Mouse (Mus musculus): ENCODE results near the gene Rftn1. TPM values are rescaled to one million over a fixed set of nuclear protein-coding genes. Genes with fewer than 3 reads are reported as not detected.

Gene Rftn1
- polyA plus RNA-seq, 1 experiment: 67.4 TPM

DNA sequence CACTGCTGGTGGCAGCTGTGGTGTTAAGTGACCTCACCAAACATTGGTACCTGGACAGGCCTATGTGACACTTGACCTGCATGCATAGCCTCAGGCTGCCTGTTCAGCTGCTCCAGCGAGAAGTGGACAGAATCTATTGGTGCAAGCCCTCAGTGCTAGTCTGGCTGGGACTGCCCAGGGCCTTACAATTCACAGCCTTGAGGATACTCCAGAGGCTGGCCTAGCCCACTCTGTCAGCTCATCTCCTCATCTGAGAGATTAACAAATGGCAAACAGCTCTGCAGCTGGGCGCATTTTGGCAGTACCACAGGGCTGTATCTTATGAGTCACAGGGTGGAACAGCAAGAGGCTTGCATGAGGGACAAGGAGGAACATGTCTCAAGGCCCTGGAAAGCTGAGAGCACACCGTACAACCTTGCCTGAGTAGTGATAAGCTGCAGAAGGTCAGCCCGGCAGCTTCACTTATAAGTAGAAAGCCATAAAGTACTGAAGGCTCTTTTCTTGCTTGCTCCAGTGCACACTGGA is 210.7 kb downstream of the Rftn1 start:
- Histone ChIP-seq H3K27me3 (ENCODE audit: control insufficient read depth, insufficient read depth, low read length) (no peaks in the 10 kb centered on the region), H3K4me3 (ENCODE audit: extremely low read depth, insufficient read depth, insufficient read length) (no peak overlapping the region), H3K36me3 (ENCODE audit: control insufficient read depth, insufficient read depth, low read length) (no peaks in the 10 kb centered on the region), H3K27ac (ENCODE audit: insufficient read depth, low read length) (no peak overlapping the region), H3K4me1 (ENCODE audit: control insufficient read depth, insufficient read depth, insufficient read length) (no peaks in the 10 kb centered on the region)
- TF ChIP-seq POLR2A (IDR thresholded peaks at IDR 0.05; ENCODE audit: low read depth, low read length) (no peak), CTCF (IDR thresholded peaks at IDR 0.05; ENCODE audit: extremely low read depth, insufficient read depth, insufficient read length, insufficient replicate concordance) (no peak)
- WGBS: 95% methylated on average over 4 of the region's 4 CpGs
- DNase-seq (ENCODE audit: low read depth in 1 of 2, low spot score in 2 of 2): no peak

DNA sequence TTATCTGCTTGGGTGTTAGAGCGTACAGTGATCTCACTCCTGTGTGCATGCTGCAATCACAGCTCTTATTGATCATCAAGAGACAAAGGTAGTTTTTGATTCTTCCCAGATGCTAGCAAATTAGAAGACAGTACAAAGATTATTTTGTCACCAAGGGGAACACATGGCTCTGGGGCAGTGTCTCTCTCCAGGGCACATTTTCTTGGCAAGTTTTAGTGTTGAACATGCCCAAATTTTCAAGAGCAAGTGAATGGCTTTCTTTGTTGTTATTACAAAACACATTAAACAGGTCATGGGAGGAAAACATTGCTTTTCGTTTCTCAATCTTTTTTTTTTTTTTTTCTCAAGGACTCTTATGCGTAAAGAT is 213.1 kb downstream of the Rftn1 start:
- Histone ChIP-seq H3K36me3 (ENCODE audit: control insufficient read depth, insufficient read depth, low read length) (no peaks in the 10 kb centered on the region), H3K4me3 (ENCODE audit: extremely low read depth, insufficient read depth, insufficient read length) (no peak overlapping the region), H3K27me3 (ENCODE audit: control insufficient read depth, insufficient read depth, low read length) (no peaks in the 10 kb centered on the region), H3K4me1 (ENCODE audit: control insufficient read depth, insufficient read depth, insufficient read length) (no peaks in the 10 kb centered on the region), H3K27ac (ENCODE audit: insufficient read depth, low read length) (no peak overlapping the region)
- TF ChIP-seq CTCF (IDR thresholded peaks at IDR 0.05; ENCODE audit: extremely low read depth, insufficient read depth, insufficient read length, insufficient replicate concordance) (no peak), POLR2A (IDR thresholded peaks at IDR 0.05; ENCODE audit: low read depth, low read length) (no peak)
- WGBS: 83% methylated on average over 3 of the region's 3 CpGs
- no peak for DNase-seq (ENCODE audit: low read depth in 1 of 2, low spot score in 2 of 2)

DNA sequence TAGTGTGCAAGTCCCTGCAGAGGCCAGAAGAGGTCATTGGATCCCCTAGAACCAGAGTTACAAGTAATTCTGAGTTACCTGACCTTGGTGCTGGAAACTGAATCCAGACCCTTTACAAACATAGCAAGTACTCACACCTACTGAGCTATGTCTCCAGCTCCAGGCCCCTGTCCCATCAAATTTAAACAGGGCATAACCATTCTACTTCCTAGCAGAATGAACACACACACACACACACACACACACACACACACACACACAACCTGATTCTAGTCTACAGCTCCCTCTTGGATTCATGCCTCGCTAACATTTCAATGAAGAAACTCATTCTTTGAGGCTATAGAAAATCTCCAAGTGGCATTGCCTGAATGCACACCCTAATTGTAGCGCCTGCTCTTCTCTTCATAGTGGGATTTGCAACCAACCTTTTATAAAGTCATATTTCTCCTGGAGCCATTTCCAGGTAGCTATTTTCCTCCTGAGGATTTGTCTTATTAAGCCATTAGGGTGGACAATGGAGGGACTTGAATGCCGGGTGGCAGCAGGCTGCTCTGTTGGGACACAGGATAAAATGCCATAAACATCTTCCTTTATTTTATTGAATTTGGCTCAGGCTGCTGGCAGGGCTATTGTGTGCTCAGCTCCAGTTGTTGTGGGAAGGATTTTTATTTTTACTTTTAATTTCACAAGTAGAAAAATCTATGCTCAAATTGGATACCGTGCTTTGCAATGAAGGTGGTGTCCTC is 213.6 kb downstream of the Rftn1 start:
- TF ChIP-seq CTCF (IDR thresholded peaks at IDR 0.05; ENCODE audit: extremely low read depth, insufficient read depth, insufficient read length, insufficient replicate concordance) (no peak), POLR2A (IDR thresholded peaks at IDR 0.05; ENCODE audit: low read depth, low read length) (no peak)

DNA sequence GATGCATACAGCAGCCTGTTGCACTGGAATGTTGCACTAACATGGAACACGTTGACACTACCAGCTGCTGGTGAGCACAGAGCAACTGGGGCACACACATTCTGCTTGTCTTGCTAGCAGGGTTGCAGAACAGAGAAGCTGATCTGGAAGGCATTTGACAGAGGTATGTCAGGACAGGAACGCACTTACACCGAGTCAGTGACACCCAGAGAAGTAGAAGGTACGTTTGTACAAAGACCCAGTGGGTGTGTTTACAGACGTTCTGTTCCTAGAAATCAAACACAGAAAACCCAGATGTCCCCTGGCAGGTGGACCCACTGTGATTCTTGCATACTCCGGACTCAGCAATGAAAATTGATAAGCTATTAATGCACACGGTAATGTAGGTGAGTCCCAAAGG is 215.0 kb downstream of the Rftn1 start:
- TF ChIP-seq CTCF (IDR thresholded peaks at IDR 0.05; ENCODE audit: extremely low read depth, insufficient read depth, insufficient read length, insufficient replicate concordance) (no peak), POLR2A (IDR thresholded peaks at IDR 0.05; ENCODE audit: low read depth, low read length) (no peak)
- Histone ChIP-seq H3K4me1 (ENCODE audit: control insufficient read depth, insufficient read depth, insufficient read length) (no peaks in the 10 kb centered on the region), H3K36me3 (ENCODE audit: control insufficient read depth, insufficient read depth, low read length) (no peaks in the 10 kb centered on the region), H3K27me3 (ENCODE audit: control insufficient read depth, insufficient read depth, low read length) (no peaks in the 10 kb centered on the region), H3K4me3 (ENCODE audit: extremely low read depth, insufficient read depth, insufficient read length) (no peak overlapping the region), H3K27ac (ENCODE audit: insufficient read depth, low read length) (no peak overlapping the region)
- WGBS: 85% methylated on average over 7 of the region's 7 CpGs
- DNase-seq (ENCODE audit: low read depth in 1 of 2, low spot score in 2 of 2): no peak

More for the DNA sequence above, 213.6 kb downstream of the Rftn1 start:
- DNase-seq (ENCODE audit: low read depth in 1 of 2, low spot score in 2 of 2): no peak
- no peaks in the 10 kb centered on the region for H3K36me3 ChIP-seq (ENCODE audit: control insufficient read depth, insufficient read depth, low read length)
- 91% methylated on average over 4 of the region's 4 CpGs for WGBS
- H3K27me3 ChIP-seq (ENCODE audit: control insufficient read depth, insufficient read depth, low read length): no peaks in the 10 kb centered on the region
- H3K4me1 ChIP-seq (ENCODE audit: control insufficient read depth, insufficient read depth, insufficient read length): no peaks in the 10 kb centered on the region
- H3K27ac ChIP-seq (ENCODE audit: insufficient read depth, low read length): no peak overlapping the region
- H3K4me3 ChIP-seq (ENCODE audit: extremely low read depth, insufficient read depth, insufficient read length): no peak overlapping the region

DNA sequence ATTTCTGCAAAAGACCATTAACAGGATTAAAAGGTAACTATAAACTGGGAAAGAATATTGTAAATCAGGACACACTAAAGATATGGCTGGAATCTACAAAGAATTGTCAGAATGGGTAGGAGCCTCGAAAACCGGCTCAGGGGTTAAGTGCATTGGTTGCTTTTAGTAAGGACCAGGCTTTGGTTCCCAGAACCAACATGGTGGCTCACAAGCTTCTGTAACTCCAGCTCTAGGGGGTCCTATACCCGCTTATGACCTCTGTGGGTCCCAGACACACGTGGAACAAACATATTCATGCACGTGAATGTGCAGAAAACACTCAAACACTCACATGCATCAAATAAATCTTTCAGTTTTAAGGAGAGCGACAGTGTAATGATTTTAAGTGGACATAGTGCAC is 215.5 kb downstream of the Rftn1 start:
- Histone ChIP-seq H3K36me3 (ENCODE audit: control insufficient read depth, insufficient read depth, low read length) (no peaks in the 10 kb centered on the region), H3K4me1 (ENCODE audit: control insufficient read depth, insufficient read depth, insufficient read length) (no peaks in the 10 kb centered on the region), H3K4me3 (ENCODE audit: extremely low read depth, insufficient read depth, insufficient read length) (no peak overlapping the region), H3K27ac (ENCODE audit: insufficient read depth, low read length) (no peak overlapping the region), H3K27me3 (ENCODE audit: control insufficient read depth, insufficient read depth, low read length) (no peaks in the 10 kb centered on the region)
- no peak for DNase-seq (ENCODE audit: low read depth in 1 of 2, low spot score in 2 of 2)
- TF ChIP-seq POLR2A (IDR thresholded peaks at IDR 0.05; ENCODE audit: low read depth, low read length): no peak
- TF ChIP-seq CTCF (IDR thresholded peaks at IDR 0.05; ENCODE audit: extremely low read depth, insufficient read depth, insufficient read length, insufficient replicate concordance): no peak
- WGBS: 94% methylated on average over 6 of the region's 6 CpGs

DNA sequence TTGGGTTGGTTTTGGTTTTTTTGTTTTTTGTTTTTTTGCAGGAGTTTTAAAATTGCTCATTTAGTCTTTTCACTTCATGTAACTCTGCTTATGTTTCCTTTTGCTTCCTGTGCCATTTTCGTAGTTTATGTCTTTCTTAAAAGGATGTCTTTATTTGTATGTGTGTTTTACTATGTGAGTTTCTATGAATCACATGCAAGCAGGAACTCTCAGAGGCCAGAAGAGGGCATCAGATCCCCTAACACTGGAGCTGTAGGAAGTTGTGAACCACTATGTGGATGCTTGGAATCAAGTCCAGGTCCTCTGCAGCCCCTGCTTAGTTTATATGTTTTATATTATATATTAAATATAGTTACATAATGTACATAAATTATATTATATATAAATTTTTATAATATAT is 218.3 kb downstream of the Rftn1 start:
- peaks cover 8% of the 10 kb centered on the region; the same call in 1 of the 2 replicates for H3K4me1 ChIP-seq (ENCODE audit: control insufficient read depth, insufficient read depth, insufficient read length)
- TF ChIP-seq POLR2A (IDR thresholded peaks at IDR 0.05; ENCODE audit: low read depth, low read length) (no peak), CTCF (IDR thresholded peaks at IDR 0.05; ENCODE audit: extremely low read depth, insufficient read depth, insufficient read length, insufficient replicate concordance) (no peak)
- no peak for DNase-seq (ENCODE audit: low read depth in 1 of 2, low spot score in 2 of 2)
- H3K27ac ChIP-seq (ENCODE audit: insufficient read depth, low read length): no peak overlapping the region
- WGBS: 95% methylated on average over 1 of the region's 1 CpGs
- H3K27me3 ChIP-seq (ENCODE audit: control insufficient read depth, insufficient read depth, low read length): no peaks in the 10 kb centered on the region
- no peak overlapping the region for H3K4me3 ChIP-seq (ENCODE audit: extremely low read depth, insufficient read depth, insufficient read length)
- H3K36me3 ChIP-seq (ENCODE audit: control insufficient read depth, insufficient read depth, low read length): no peaks in the 10 kb centered on the region

DNA sequence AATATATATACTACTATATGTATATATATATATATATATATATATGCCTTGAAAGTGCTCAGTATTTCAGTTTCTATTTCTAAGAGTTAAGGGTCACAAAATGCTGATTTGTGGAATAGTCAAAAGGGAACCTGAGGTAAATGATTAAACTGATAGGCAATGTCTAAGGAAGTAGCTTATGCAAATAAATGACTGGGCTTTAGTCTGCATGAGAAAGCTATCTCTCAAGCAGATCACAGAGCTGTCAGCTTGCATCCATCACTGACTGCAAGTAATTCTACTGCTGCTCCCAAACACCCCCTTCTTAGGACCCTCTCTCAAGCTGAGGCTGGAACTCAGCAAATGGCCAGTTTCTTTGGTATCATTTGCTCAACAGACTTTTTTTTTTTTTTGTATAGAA is 219.4 kb downstream of the Rftn1 start:
- no peak for TF ChIP-seq CTCF (IDR thresholded peaks at IDR 0.05; ENCODE audit: extremely low read depth, insufficient read depth, insufficient read length, insufficient replicate concordance)
- TF ChIP-seq POLR2A (IDR thresholded peaks at IDR 0.05; ENCODE audit: low read depth, low read length): no peak
- Histone ChIP-seq H3K36me3 (ENCODE audit: control insufficient read depth, insufficient read depth, low read length) (no peaks in the 10 kb centered on the region), H3K27ac (ENCODE audit: insufficient read depth, low read length) (no peak overlapping the region), H3K4me3 (ENCODE audit: extremely low read depth, insufficient read depth, insufficient read length) (no peak overlapping the region), H3K4me1 (ENCODE audit: control insufficient read depth, insufficient read depth, insufficient read length) (peaks cover 8% of the 10 kb centered on the region; the same call in 1 of the 2 replicates), H3K27me3 (ENCODE audit: control insufficient read depth, insufficient read depth, low read length) (no peaks in the 10 kb centered on the region)
- DNase-seq (ENCODE audit: low read depth in 1 of 2, low spot score in 2 of 2): no peak

Data from spleen, adult 2 months (tissue).